Mouse (Mus musculus): ENCODE data around the gene Cpsf2.

DNA sequence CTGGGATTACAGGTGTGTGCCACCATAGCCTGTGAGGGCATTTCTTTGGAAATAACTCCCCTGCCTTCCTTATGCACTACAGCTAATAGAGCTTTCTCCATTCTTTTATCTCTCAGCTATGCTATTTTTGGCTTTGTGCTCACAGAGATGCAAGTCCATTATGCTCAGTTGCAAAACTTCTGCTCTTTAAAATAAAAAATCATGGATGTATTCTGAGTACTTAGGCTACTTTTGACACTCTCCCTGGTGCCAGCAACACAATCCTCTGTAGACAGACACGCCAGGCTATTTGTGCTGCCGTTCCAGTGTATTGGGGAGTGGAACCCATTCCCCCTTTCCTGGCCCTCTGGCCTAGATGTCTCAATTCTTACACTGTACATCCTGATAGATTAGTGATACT lies 64.1 kb downstream of the Cpsf2 start:
- TF ChIP-seq CTCF (IDR thresholded peaks at IDR 0.05; ENCODE audit: insufficient read depth, low read length) (no peak), POLR2A (IDR thresholded peaks at IDR 0.05; ENCODE audit: borderline replicate concordance, extremely low read depth, low read depth, low read length) (no peak)

All from lung, adult 2 months (tissue).